Mouse (Mus musculus) olfactory bulb, adult 2 months (tissue): ENCODE measurements around the gene Wnt6.

Experiments
- CTCF ChIP-seq: fragments of 200-500 bp; IDR thresholded peaks from 2 replicates; pipeline ENCODE4 v1.5.1; 2012; ENCODE audit warnings: low read depth, mild to moderate bottlenecking, low read length, moderate library complexity; ENCODE audit not compliant: insufficient read depth
- POLR2A ChIP-seq: fragments of 200-500 bp; IDR thresholded peaks from 2 replicates; pipeline ENCODE4 v1.6.1; 2012; ENCODE audit warnings: mild to moderate bottlenecking, low read depth, low read length, moderate library complexity; ENCODE audit not compliant: insufficient read depth

DNA sequence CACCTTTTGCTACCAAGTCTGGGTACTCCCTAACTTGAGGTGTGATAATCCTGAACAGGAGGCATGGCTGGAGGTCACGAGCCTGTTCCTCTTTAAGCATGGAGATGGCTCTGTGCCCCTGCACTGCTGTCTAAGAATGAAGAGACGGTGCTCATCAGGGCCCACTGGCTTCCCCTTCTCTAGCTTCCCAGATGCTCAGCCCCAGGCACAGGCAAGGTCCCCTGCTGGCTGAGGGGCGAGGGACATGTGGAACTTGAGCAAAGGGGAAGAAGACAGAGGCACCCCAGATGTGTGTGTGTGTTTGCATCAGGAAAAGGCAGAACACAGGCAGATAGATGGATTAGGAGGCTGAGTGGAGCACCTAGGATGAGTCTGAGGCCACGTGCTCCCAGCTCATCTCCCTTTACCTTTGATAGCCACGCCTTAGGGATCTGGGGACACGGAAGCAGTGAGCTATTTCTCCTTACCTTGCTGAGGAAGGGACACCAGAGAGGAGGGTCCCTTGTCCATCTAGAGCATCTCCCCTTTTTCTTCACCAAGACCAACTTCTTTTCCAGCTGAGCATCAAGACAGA, 17.0 kb downstream of the Wnt6 start:
- TF ChIP-seq POLR2A (no peak), CTCF (no peak)
